Mouse (Mus musculus): ENCODE measurements around the gene Uaca.

DNA sequence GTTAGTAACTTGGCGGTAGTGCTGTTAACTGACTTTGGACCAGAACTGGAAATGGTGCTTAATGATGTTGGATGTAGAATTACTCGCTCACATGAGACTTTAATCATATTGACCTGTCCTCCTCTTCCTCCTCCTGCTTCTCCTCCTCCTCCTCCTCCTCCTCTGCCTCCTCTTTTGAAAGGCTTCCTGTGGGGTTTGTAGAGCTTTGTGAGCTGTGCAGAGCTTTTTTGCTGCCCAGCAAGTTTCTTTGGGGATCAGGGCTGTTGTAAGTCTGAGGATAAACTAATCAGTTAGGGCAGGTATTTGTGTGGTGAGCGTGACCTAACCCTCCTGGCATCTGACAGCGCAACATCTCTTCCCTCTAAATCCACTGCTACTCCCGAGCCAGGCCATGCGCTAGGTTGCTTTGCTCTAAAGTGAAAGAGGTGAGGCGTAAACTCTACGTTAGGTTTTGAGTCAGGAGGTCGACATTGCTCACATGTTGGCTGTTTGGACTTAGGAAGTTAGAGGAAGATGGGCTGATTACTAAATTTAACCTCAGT lies 44.1 kb downstream of the Uaca start:
- TF ChIP-seq CTCF (IDR thresholded peaks at IDR 0.05; ENCODE audit: extremely low read depth, insufficient read depth, insufficient read length, insufficient replicate concordance) (no peak), POLR2A (IDR thresholded peaks at IDR 0.05; ENCODE audit: low read depth, low read length) (no peak)
